Mouse (Mus musculus) CH12.LX (cell line): ENCODE data around the gene Ephb3. TPM values are rescaled to one million over a fixed set of nuclear protein-coding genes. Genes with fewer than 3 reads are reported as not detected.
A peak's percentile ranks its signal among the peaks of the same experiment; 100 is the strongest.

Source experiments
- DNase-seq: peaks from one replicate; pipeline ENCODE4 v3.0.0-alpha.2; 2013; ENCODE audit errors: extremely low read depth
- H3K27ac ChIP-seq: 2 replicates; pipeline ENCODE4 v1.5.1; 2012; ENCODE audit warnings: low read depth, mild to moderate bottlenecking, control low read depth, moderate library complexity; ENCODE audit not compliant: insufficient read depth
- H3K27me3 ChIP-seq: replicated peaks from 2 replicates; pipeline ENCODE3; 2012; ENCODE audit warnings: inconsistent platforms
- H3K36me3 ChIP-seq, 2 experiments: replicated peaks in 1 of 2; 2 replicates each; pipeline versions ENCODE3 to v1.6.1; 2012; ENCODE audit warnings: inconsistent platforms in 1 of 2, low read length in 1 of 2, mild to moderate bottlenecking in 1 of 2, mixed read lengths in 1 of 2, moderate library complexity in 1 of 2; ENCODE audit not compliant: control insufficient read depth in 1 of 2, insufficient read depth in 1 of 2
- H3K4me1 ChIP-seq, 2 experiments: 2 replicates each; pipeline ENCODE4 v1.6.1; 2012; ENCODE audit warnings: inconsistent platforms in 1 of 2, moderate library complexity in 1 of 2; ENCODE audit not compliant: insufficient read depth in 2 of 2, control insufficient read depth in 1 of 2
- H3K4me2 ChIP-seq: 2 replicates; pipeline ENCODE4 v1.6.1; 2012; ENCODE audit warnings: low read depth, mild to moderate bottlenecking, control low read depth; ENCODE audit not compliant: poor library complexity, insufficient read depth, severe bottlenecking
- H3K4me3 ChIP-seq, 3 experiments: fragments of 150-350 bp in 1 of 3; sonication (generic) in 1 of 3; replicated peaks in 1 of 3; 2 replicates each; pipeline versions ENCODE3 to v1.5.1; 2011 to 2012; ENCODE audit warnings: low read depth in 2 of 3, low read length in 2 of 3, mild to moderate bottlenecking in 2 of 3, moderate library complexity in 2 of 3, control low read depth in 1 of 3, improper control_type of control experiment in 1 of 3, inconsistent platforms in 1 of 3, mixed read lengths in 1 of 3; ENCODE audit not compliant: poor library complexity in 1 of 3
- H3K79me2 ChIP-seq: replicated peaks from 2 replicates; pipeline ENCODE4 v1.6.1; 2012; ENCODE audit warnings: mild to moderate bottlenecking, moderate library complexity; ENCODE audit not compliant: control insufficient read depth, poor library complexity, insufficient read depth, severe bottlenecking; ENCODE audit errors: extremely low read depth
- H3K9ac ChIP-seq: 2 replicates; pipeline ENCODE4 v1.6.1; 2012; ENCODE audit warnings: low read depth, mild to moderate bottlenecking, control low read depth, moderate library complexity; ENCODE audit not compliant: insufficient read depth
- H3K9me3 ChIP-seq: replicated peaks from 2 replicates; pipeline ENCODE3; 2012; ENCODE audit warnings: low read length, inconsistent platforms, mixed read lengths
- BHLHE40 ChIP-seq: IDR thresholded peaks from 2 replicates; pipeline ENCODE4 v1.6.1; 2011; ENCODE audit warnings: mild to moderate bottlenecking, low read depth, low read length, improper control_type of control experiment
- CHD1 ChIP-seq: IDR thresholded peaks from 2 replicates; pipeline ENCODE4 v1.6.1; 2012; ENCODE audit warnings: low read depth, low read length, improper control_type of control experiment, inconsistent platforms
- CHD2 ChIP-seq: IDR thresholded peaks from 2 replicates; pipeline ENCODE4 v1.6.1; 2011; ENCODE audit warnings: low read length, improper control_type of control experiment
- CTCF ChIP-seq, 2 experiments: IDR thresholded peaks in 1 of 2; conservative IDR thresholded peaks in 1 of 2; 2 replicates each; pipeline ENCODE4 v1.5.1; 2011 to 2012; ENCODE audit warnings: low read depth in 2 of 2, low read length in 2 of 2, improper control_type of control experiment in 1 of 2, inconsistent platforms in 1 of 2, mild to moderate bottlenecking in 1 of 2, moderate library complexity in 1 of 2
- ELF1 ChIP-seq: IDR thresholded peaks from 2 replicates; pipeline ENCODE4 v1.6.1; 2014; ENCODE audit warnings: low read depth, mild to moderate bottlenecking, inconsistent platforms, low read length, improper control_type of control experiment
- ETS1 ChIP-seq: conservative IDR thresholded peaks from 2 replicates; pipeline ENCODE4 v1.6.1; 2012; ENCODE audit warnings: low read depth, mild to moderate bottlenecking, inconsistent platforms, low read length, improper control_type of control experiment, moderate library complexity
- HCFC1 ChIP-seq: IDR thresholded peaks from 2 replicates; pipeline ENCODE4 v1.6.1; 2012; ENCODE audit warnings: low read depth, mild to moderate bottlenecking, inconsistent platforms, low read length, improper control_type of control experiment
- KAT2A ChIP-seq: IDR thresholded peaks from 2 replicates; pipeline ENCODE4 v1.6.1; 2012; ENCODE audit warnings: low read length, improper control_type of control experiment, inconsistent platforms; ENCODE audit not compliant: insufficient replicate concordance
- MAX ChIP-seq: IDR thresholded peaks from 2 replicates; pipeline ENCODE4 v1.6.1; 2011; ENCODE audit warnings: low read length, improper control_type of control experiment
- MEF2A ChIP-seq: IDR thresholded peaks from 2 replicates; pipeline ENCODE4 v1.6.1; 2014; ENCODE audit warnings: low read depth, mild to moderate bottlenecking, inconsistent platforms, low read length, improper control_type of control experiment, borderline replicate concordance
- NRF1 ChIP-seq: IDR thresholded peaks from 2 replicates; pipeline ENCODE4 v1.6.1; 2014; ENCODE audit warnings: low read depth, mild to moderate bottlenecking, inconsistent platforms, low read length, improper control_type of control experiment, moderate library complexity
- POLR2AphosphoS2 ChIP-seq: IDR thresholded peaks from 2 replicates; pipeline ENCODE4 v1.6.1; 2011; ENCODE audit warnings: low read depth, low read length, improper control_type of control experiment
- RAD21 ChIP-seq: IDR thresholded peaks from 2 replicates; pipeline ENCODE4 v1.6.1; 2011; ENCODE audit warnings: low read depth, mild to moderate bottlenecking, low read length, improper control_type of control experiment, moderate library complexity
- SIN3A ChIP-seq: IDR thresholded peaks from 2 replicates; pipeline ENCODE4 v1.6.1; 2012; ENCODE audit warnings: low read length, improper control_type of control experiment, inconsistent platforms
- SMC3 ChIP-seq: IDR thresholded peaks from 2 replicates; pipeline ENCODE4 v1.6.1; 2011; ENCODE audit warnings: low read depth, low read length, improper control_type of control experiment
- TBP ChIP-seq: conservative IDR thresholded peaks from 2 replicates; pipeline ENCODE4 v1.6.1; 2011; ENCODE audit warnings: low read depth, low read length, improper control_type of control experiment
- TCF12 ChIP-seq: IDR thresholded peaks from 2 replicates; pipeline ENCODE4 v1.6.1; 2014; ENCODE audit warnings: low read depth, mild to moderate bottlenecking, inconsistent platforms, low read length, improper control_type of control experiment
- UBTF ChIP-seq: IDR thresholded peaks from 2 replicates; pipeline ENCODE4 v1.6.1; 2012; ENCODE audit warnings: low read depth, mild to moderate bottlenecking, inconsistent platforms, low read length, improper control_type of control experiment, moderate library complexity
- ZMIZ1 ChIP-seq: IDR thresholded peaks from 2 replicates; pipeline ENCODE4 v1.6.1; 2012; ENCODE audit warnings: low read depth, mild to moderate bottlenecking, inconsistent platforms, low read length, improper control_type of control experiment
- ZNF384 ChIP-seq: IDR thresholded peaks from 2 replicates; pipeline ENCODE4 v1.6.1; 2012; ENCODE audit warnings: low read depth, low read length, improper control_type of control experiment, inconsistent platforms
- dilution Hi-C: fragments of 300-500 bp; cut with MboI; formaldehyde crosslinking; loops from 2 replicates; pipeline ENCODE4 v1.14.3; 2020; ENCODE audit warnings: low sequenced_read_pairs; ENCODE audit not compliant: extremely low pct_unique_long_range_greater_than_20kb, extremely low pct_ligation_motif_present
- in situ Hi-C: fragments of 300-500 bp; cut with MboI; formaldehyde crosslinking; loops from 3 replicates; pipeline ENCODE4 v1.14.3; 2019; ENCODE audit warnings: low sequenced_read_pairs, low pct_ligation_motif_present, low pct_unique_long_range_greater_than_20kb, mixed read lengths
- polyA plus RNA-seq: library from polyadenylated mRNA; unstranded; fragments of >175 nt; gene quantifications from 2 replicates; pipeline ENCODE4 v1.2.1, GENCODE M21; 2012; ENCODE audit warnings: low read depth; ENCODE audit not compliant: insufficient read length
- total RNA-seq, 2 experiments: library from RNA; depleted of rRNA; stranded (reverse); fragments of 300-350 nt in 1 of 2; fragments of >200 nt in 1 of 2; gene quantifications; 2 replicates each; pipeline ENCODE4 v1.2.3; 2012 to 2014

Ephb3 gene
- total and polyA plus RNA-seq, 3 experiments, result not detected

DNA sequence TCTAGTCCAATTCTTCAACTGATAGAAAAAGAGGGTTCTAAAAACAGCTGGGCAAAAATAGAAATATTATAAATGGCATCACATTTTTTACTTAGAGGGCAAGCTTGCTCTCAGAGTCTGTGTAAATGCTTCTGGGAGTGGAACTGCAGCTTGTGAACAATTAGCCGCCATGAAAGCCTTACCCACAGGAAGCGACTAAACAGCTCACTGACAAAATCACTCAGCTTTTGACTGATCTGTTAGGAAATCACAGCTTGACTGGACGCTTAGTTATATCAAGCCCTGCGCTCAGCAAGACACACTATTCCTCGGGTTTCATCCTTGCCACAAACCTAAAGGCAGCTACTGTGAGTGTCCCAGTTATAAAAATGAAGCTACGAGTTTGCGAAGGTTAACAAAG lies 17.0 kb upstream of the Ephb3 start:
- Histone ChIP-seq H3K9ac (no peak overlapping the region), H3K79me2 (no peaks in the 10 kb centered on the region), H3K27ac (no peak overlapping the region), H3K36me3 (no peaks in the 10 kb centered on the region), H3K4me1 (peaks cover 0 to 4% of the 10 kb centered on the region in 2 experiments; a peak in 2 of 4 replicates), H3K4me2 (no peak overlapping the region), H3K9me3 (no peaks in the 10 kb centered on the region), H3K4me3 (no peak overlapping the region), H3K27me3 (no peaks in the 10 kb centered on the region)
- TF ChIP-seq POLR2AphosphoS2, result no peak
- no peak for TF ChIP-seq TBP
- TF ChIP-seq CHD1, result no peak
- no peak for TF ChIP-seq KAT2A
- no peak for TF ChIP-seq ETS1
- TF ChIP-seq SMC3, result no peak
- no peak for TF ChIP-seq MAX
- no peak for TF ChIP-seq ZMIZ1
- TF ChIP-seq HCFC1, result no peak
- no peak for TF ChIP-seq BHLHE40
- TF ChIP-seq SIN3A, result no peak
- TF ChIP-seq UBTF, result no peak
- no peak for TF ChIP-seq TCF12
- TF ChIP-seq NRF1, result no peak
- TF ChIP-seq CHD2, result no peak
- no peak for TF ChIP-seq MEF2A
- no peak for TF ChIP-seq RAD21
- no peak for TF ChIP-seq CTCF (conservative IDR thresholded peaks at IDR 0.05 in 1 of 2, IDR thresholded peaks at IDR 0.05 in 1 of 2; ENCODE audit: low read depth in 2 of 2, low read length in 2 of 2)
- no peak for TF ChIP-seq ELF1
- TF ChIP-seq ZNF384, result no peak
- in situ Hi-C loops, result loop anchor here (10.0 kb wide), 1 partner anchor 463 kb away; no protein-coding TSS in a partner anchor
- dilution Hi-C loops, result no loop called here
- no peak for DNase-seq

GRCm38 (mm10) chr16:21188345-21188744 lies 16.2 kb upstream of the Ephb3 start:
- no peaks in the 10 kb centered on the region for H3K27me3 ChIP-seq
- H3K4me3 ChIP-seq, result no peak overlapping the region
- H3K27ac ChIP-seq, result no peak overlapping the region
- H3K9me3 ChIP-seq, result no peaks in the 10 kb centered on the region
- DNase-seq, result peak; percentile 24
- peaks cover 0 to 9% of the 10 kb centered on the region in 2 experiments; a peak in 2 of 4 replicates for H3K4me1 ChIP-seq
- in situ Hi-C loops (loop anchor here (10.0 kb wide), 1 partner anchor 464 kb away; no protein-coding TSS in a partner anchor), dilution Hi-C loops (no loop called here)
- no peaks in the 10 kb centered on the region for H3K36me3 ChIP-seq
- H3K4me2 ChIP-seq, result no peak overlapping the region
- TF ChIP-seq CTCF (conservative IDR thresholded peaks at IDR 0.05 in 1 of 2, IDR thresholded peaks at IDR 0.05 in 1 of 2; ENCODE audit: low read depth in 2 of 2, low read length in 2 of 2) (peak; percentile 54 to 60; a peak in 3 of 4 replicates), SMC3 (peak; percentile 35), NRF1 (no peak), RAD21 (peak; percentile 35)
- H3K79me2 ChIP-seq, result no peaks in the 10 kb centered on the region
- H3K9ac ChIP-seq, result no peak overlapping the region
